Mouse (Mus musculus): ENCODE data around the gene Olfr777.
"Not testable (repeated sequence)": the region's sequence is repeated elsewhere in the genome, so short reads cannot be mapped to it uniquely, and the experiment has no call there.

Olfr777 gene

GRCm38 (mm10) chr10:129271081-129271535, at the start of gene Olfr777:
Gene Olfr777 (minus strand): TSS chr10:129271485.
- no peak for DNase-seq (ENCODE audit: low read depth in 2 of 2, low spot score in 2 of 2)

GRCm38 (mm10) chr10:129317817-129318216, 46.5 kb upstream of the Olfr777 start, which contains the start of gene Olfr780:
Gene Olfr780 (plus strand): TSS chr10:129318117.
- DNase-seq (ENCODE audit: low read depth in 2 of 2, low spot score in 2 of 2) = no peak

- not testable (repeated sequence) for DNase-seq (ENCODE audit: low read depth in 2 of 2, low spot score in 2 of 2)
Observed at GRCm38 (mm10) chr10:129313521-129313920, 42.2 kb upstream of the Olfr777 start.

- not testable (repeated sequence) for DNase-seq (ENCODE audit: low read depth in 2 of 2, low spot score in 2 of 2)
Observed at GRCm38 (mm10) chr10:129312973-129313372, 41.7 kb upstream of the Olfr777 start.

GRCm38 (mm10) chr10:129258827-129259226, 12.5 kb downstream of the Olfr777 start, which contains the start of gene Olfr776:
Gene Olfr776 (plus strand): TSS chr10:129259127.
- no peak for DNase-seq (ENCODE audit: low read depth in 2 of 2, low spot score in 2 of 2)

- no peak for DNase-seq (ENCODE audit: low read depth in 2 of 2, low spot score in 2 of 2)
Observed at GRCm38 (mm10) chr10:129248112-129248511, 23.2 kb downstream of the Olfr777 start, which contains the start of gene Olfr775. Gene Olfr775 (plus strand): TSS chr10:129248412.

GRCm38 (mm10) chr10:129235904-129236303, 35.4 kb downstream of the Olfr777 start, which contains the start of gene Olfr774:
Gene Olfr774 (plus strand): TSS chr10:129236204.
- DNase-seq (ENCODE audit: low read depth in 2 of 2, low spot score in 2 of 2) = no peak

GRCm38 (mm10) chr10:129230737-129231136, 40.5 kb downstream of the Olfr777 start:
- DNase-seq (ENCODE audit: low read depth in 2 of 2, low spot score in 2 of 2) = no peak

All from CD8-positive naive resting alpha-beta T cell, adult 2 months (primary cell).